Mouse (Mus musculus): ENCODE data around the gene Cyth4. TPM values are rescaled to one million over a fixed set of nuclear protein-coding genes. Genes with fewer than 3 reads are reported as not detected.

The Cyth4 gene
- total and polyA plus RNA-seq, 2 experiments from 2014 or later = 2.8 to 6.0 TPM

GRCm38 (mm10) chr15:78610705-78611462 lies 14.0 kb downstream of the Cyth4 start:
- 47% methylated on average over 12 of the region's 12 CpGs for WGBS
- no peaks in the 10 kb centered on the region; the same call in 1 of the 2 replicates for H3K27me3 ChIP-seq (ENCODE audit: control insufficient read depth, insufficient read depth, low read length)
- ATAC-seq (ENCODE audit: insufficient read depth, low read depth) (no peak), DNase-seq (ENCODE audit: low spot score) (no peak)
- H3K9ac ChIP-seq (replicated peaks; ENCODE audit: low read depth, low read length) = no peak overlapping the region
- no peak overlapping the region for H3K4me3 ChIP-seq (ENCODE audit: low read depth, low read length)
- H3K27ac ChIP-seq (ENCODE audit: low read depth) = no peak overlapping the region
- TF ChIP-seq CTCF (IDR thresholded peaks at IDR 0.05; ENCODE audit: low read depth) (no peak), EP300 (IDR thresholded peaks at IDR 0.05; ENCODE audit: low read depth) (no peak)
- H3K4me1 ChIP-seq (ENCODE audit: control insufficient read depth, insufficient read depth) = no peaks in the 10 kb centered on the region
- H3K9me3 ChIP-seq (replicated peaks; ENCODE audit: control insufficient read depth, low read length) = no peaks in the 10 kb centered on the region
- no peaks in the 10 kb centered on the region for H3K36me3 ChIP-seq (replicated peaks; ENCODE audit: control insufficient read depth, insufficient read depth, low read length)
- no peak overlapping the region for H3K4me2 ChIP-seq (ENCODE audit: low read depth, low read length)

- 74% methylated on average over 7 of the region's 7 CpGs for WGBS
- ATAC-seq (ENCODE audit: insufficient read depth, low read depth) = no peak
- TF ChIP-seq EP300 (IDR thresholded peaks at IDR 0.05; ENCODE audit: low read depth) (no peak), CTCF (IDR thresholded peaks at IDR 0.05; ENCODE audit: low read depth) (no peak)
Measured at GRCm38 (mm10) chr15:78614536-78614935, 17.7 kb downstream of the Cyth4 start.

GRCm38 (mm10) chr15:78616973-78617372 lies 20.1 kb downstream of the Cyth4 start:
- Histone ChIP-seq H3K9ac (replicated peaks; ENCODE audit: low read depth, low read length) (no peak overlapping the region), H3K9me3 (replicated peaks; ENCODE audit: control insufficient read depth, low read length) (no peaks in the 10 kb centered on the region), H3K4me1 (ENCODE audit: control insufficient read depth, insufficient read depth) (no peaks in the 10 kb centered on the region), H3K27me3 (ENCODE audit: control insufficient read depth, insufficient read depth, low read length) (peaks cover 22% of the 10 kb centered on the region), H3K27ac (ENCODE audit: low read depth) (no peak overlapping the region), H3K4me2 (ENCODE audit: low read depth, low read length) (no peak overlapping the region), H3K4me3 (ENCODE audit: low read depth, low read length) (no peak overlapping the region), H3K36me3 (replicated peaks; ENCODE audit: control insufficient read depth, insufficient read depth, low read length) (no peaks in the 10 kb centered on the region)
- WGBS = 58% methylated on average over 2 of the region's 2 CpGs
- TF ChIP-seq CTCF (IDR thresholded peaks at IDR 0.05; ENCODE audit: low read depth) (no peak), EP300 (IDR thresholded peaks at IDR 0.05; ENCODE audit: low read depth) (no peak)
- ATAC-seq (ENCODE audit: insufficient read depth, low read depth) (no peak), DNase-seq (ENCODE audit: low spot score) (no peak)

More at GRCm38 (mm10) chr15:78614536-78614935, 17.7 kb downstream of the Cyth4 start:
- Histone ChIP-seq H3K9me3 (replicated peaks; ENCODE audit: control insufficient read depth, low read length) (no peaks in the 10 kb centered on the region), H3K4me1 (ENCODE audit: control insufficient read depth, insufficient read depth) (no peaks in the 10 kb centered on the region), H3K4me2 (ENCODE audit: low read depth, low read length) (no peak overlapping the region), H3K4me3 (ENCODE audit: low read depth, low read length) (no peak overlapping the region), H3K27me3 (ENCODE audit: control insufficient read depth, insufficient read depth, low read length) (no peaks in the 10 kb centered on the region; the same call in 1 of the 2 replicates), H3K9ac (replicated peaks; ENCODE audit: low read depth, low read length) (no peak overlapping the region), H3K27ac (ENCODE audit: low read depth) (no peak overlapping the region), H3K36me3 (replicated peaks; ENCODE audit: control insufficient read depth, insufficient read depth, low read length) (no peaks in the 10 kb centered on the region)
- no peak for DNase-seq (ENCODE audit: low spot score)

- Histone ChIP-seq H3K9ac (replicated peaks; ENCODE audit: low read depth, low read length) (no peak overlapping the region), H3K27me3 (ENCODE audit: control insufficient read depth, insufficient read depth, low read length) (peaks cover 27% of the 10 kb centered on the region), H3K4me2 (ENCODE audit: low read depth, low read length) (no peak overlapping the region), H3K4me3 (ENCODE audit: low read depth, low read length) (no peak overlapping the region), H3K4me1 (ENCODE audit: control insufficient read depth, insufficient read depth) (no peaks in the 10 kb centered on the region), H3K36me3 (replicated peaks; ENCODE audit: control insufficient read depth, insufficient read depth, low read length) (no peaks in the 10 kb centered on the region), H3K9me3 (replicated peaks; ENCODE audit: control insufficient read depth, low read length) (no peaks in the 10 kb centered on the region), H3K27ac (ENCODE audit: low read depth) (no peak overlapping the region)
- TF ChIP-seq CTCF (IDR thresholded peaks at IDR 0.05; ENCODE audit: low read depth) (peak; percentile 94), EP300 (IDR thresholded peaks at IDR 0.05; ENCODE audit: low read depth) (no peak)
- ATAC-seq (ENCODE audit: insufficient read depth, low read depth) = no peak
- 17% methylated on average over 5 of the region's 5 CpGs for WGBS
- peak; percentile 51 for DNase-seq (ENCODE audit: low spot score)
Measured at GRCm38 (mm10) chr15:78623426-78623825, 26.6 kb downstream of the Cyth4 start.

GRCm38 (mm10) chr15:78624431-78624950 lies 27.6 kb downstream of the Cyth4 start:
- H3K36me3 ChIP-seq (replicated peaks; ENCODE audit: control insufficient read depth, insufficient read depth, low read length) = no peaks in the 10 kb centered on the region
- peak; percentile 72 for DNase-seq (ENCODE audit: low spot score)
- 28% methylated on average over 13 of the region's 13 CpGs for WGBS
- H3K9ac ChIP-seq (replicated peaks; ENCODE audit: low read depth, low read length) = no peak overlapping the region
- H3K9me3 ChIP-seq (replicated peaks; ENCODE audit: control insufficient read depth, low read length) = no peaks in the 10 kb centered on the region
- peaks cover 27% of the 10 kb centered on the region for H3K27me3 ChIP-seq (ENCODE audit: control insufficient read depth, insufficient read depth, low read length)
- H3K4me2 ChIP-seq (ENCODE audit: low read depth, low read length) = no peak overlapping the region
- TF ChIP-seq CTCF (IDR thresholded peaks at IDR 0.05; ENCODE audit: low read depth) (no peak), EP300 (IDR thresholded peaks at IDR 0.05; ENCODE audit: low read depth) (no peak)
- no peak overlapping the region for H3K4me3 ChIP-seq (ENCODE audit: low read depth, low read length)
- no peak overlapping the region for H3K27ac ChIP-seq (ENCODE audit: low read depth)
- ATAC-seq (ENCODE audit: insufficient read depth, low read depth) = peak; percentile 81
- H3K4me1 ChIP-seq (ENCODE audit: control insufficient read depth, insufficient read depth) = no peaks in the 10 kb centered on the region

Data from heart, postnatal 0 days (tissue).